Mouse (Mus musculus) thymus, adult 2 months (tissue): ENCODE measurements around the gene Tmtc1.

ENCODE experiments used
- CTCF ChIP-seq: fragments of 200-500 bp; IDR thresholded peaks from 2 replicates; pipeline ENCODE4 v1.5.1; 2012; ENCODE audit warnings: mild to moderate bottlenecking, control low read depth, low read length, moderate library complexity, borderline replicate concordance; ENCODE audit not compliant: control insufficient read depth, poor library complexity, insufficient read depth; ENCODE audit errors: extremely low read depth
- POLR2A ChIP-seq: fragments of 200-500 bp; IDR thresholded peaks from 2 replicates; pipeline ENCODE4 v1.6.1; 2012; ENCODE audit warnings: mild to moderate bottlenecking, low read length, control low read depth, moderate library complexity; ENCODE audit not compliant: control insufficient read depth, poor library complexity, insufficient read depth; ENCODE audit errors: extremely low read depth

- TF ChIP-seq POLR2A: no peak
- no peak for TF ChIP-seq CTCF
These were observed 37.7 kb upstream of the Tmtc1 start for GRCm38 (mm10) chr6:148481894-148482293.
